Mouse (Mus musculus) heart, adult 2 months (tissue): ENCODE measurements at regions not wholly inside any gene's neighbourhood (a gene's known extent, or its start where the extent isn't known, plus 50 kb on each side); places are given as distances from the start of the nearest gene placed in this dataset.
"Not testable (repeated sequence)": the region's sequence is repeated elsewhere in the genome, so short reads cannot be mapped to it uniquely, and the experiment has no call there.

ENCODE experiments used
- CTCF ChIP-seq: fragments of 200-600 bp; IDR thresholded peaks from 2 replicates; pipeline ENCODE4 v1.8.1; 2022; ENCODE audit warnings: antibody characterized with exemption, mild to moderate bottlenecking, moderate library complexity
- EP300 ChIP-seq: fragments of 200-500 bp; IDR thresholded peaks from 2 replicates; pipeline ENCODE4 v1.6.1; 2011; ENCODE audit warnings: low read depth, low read length, control low read depth; ENCODE audit not compliant: insufficient read depth
- POLR2A ChIP-seq: fragments of 200-500 bp; IDR thresholded peaks from 2 replicates; pipeline ENCODE4 v1.6.1; 2011; ENCODE audit warnings: mild to moderate bottlenecking, low read depth, low read length, control low read depth; ENCODE audit not compliant: insufficient read depth

DNA sequence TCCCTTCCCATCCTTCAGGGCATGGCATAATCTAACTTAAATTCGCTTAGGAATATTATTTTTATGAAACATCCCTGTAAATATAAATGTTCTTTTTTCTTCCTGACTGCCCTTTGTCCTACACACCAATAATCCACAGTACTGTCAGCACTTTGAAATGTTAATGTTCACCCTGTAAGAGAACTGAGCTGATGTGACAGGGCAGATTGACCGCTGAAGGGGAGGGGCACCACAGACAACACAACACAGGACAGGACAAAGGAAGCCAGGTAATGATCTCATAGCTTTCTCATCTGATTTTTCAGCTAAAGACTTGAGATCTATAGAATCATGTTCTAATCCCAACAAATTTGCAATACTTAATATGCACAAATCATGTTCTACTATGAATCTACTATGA lies 212.2 kb upstream of the Snrpn start:
- not testable (repeated sequence) for TF ChIP-seq CTCF, POLR2A, EP300
